9 mouse cellular contexts compared by ENCODE assay signal in the genomic region with DNA sequence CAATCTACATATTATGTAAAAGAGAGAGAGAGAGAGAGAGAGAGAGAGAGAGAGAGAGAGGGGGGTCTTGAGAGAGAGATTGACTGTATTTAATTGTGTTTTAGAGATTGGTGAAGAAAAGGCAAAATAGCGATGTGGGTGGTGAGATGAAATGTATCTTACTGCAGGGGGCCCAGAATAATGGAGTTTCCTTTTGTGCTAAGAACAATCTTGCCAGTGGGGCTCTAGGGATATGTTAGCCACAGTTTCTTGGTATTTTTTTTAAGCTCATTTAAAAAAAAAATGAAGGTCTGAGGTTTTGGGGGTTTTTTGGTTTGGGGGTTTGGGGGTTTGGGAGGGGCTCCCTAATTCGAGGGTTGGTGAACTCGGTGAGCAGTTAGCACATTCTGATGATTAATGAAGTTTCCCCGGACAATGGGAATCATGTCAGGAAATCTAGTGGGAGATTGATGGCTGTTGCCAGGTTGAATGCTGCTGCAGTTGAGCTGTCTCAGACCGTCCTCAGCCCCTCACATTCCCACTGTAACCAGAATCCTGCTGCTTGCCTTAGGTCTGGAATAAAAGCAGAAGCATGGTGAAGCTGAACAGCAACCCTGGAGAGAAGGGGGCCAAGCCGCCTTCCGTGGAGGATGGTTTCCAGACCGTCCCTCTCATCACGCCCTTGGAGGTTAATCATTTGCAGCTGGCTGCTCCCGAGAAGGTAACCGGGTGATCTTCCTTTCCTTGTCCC. TPM values are rescaled to one million over a fixed set of nuclear protein-coding genes. Genes with fewer than 3 reads are reported as not detected.
A peak's percentile ranks its signal among the peaks of the same experiment; 100 is the strongest.
DNase-seq lines count a peak whose midpoint lies in the region; ATAC-seq lines count a peak whose summit lies in the region.
"Had no signal": no experiment of that assay in that cellular context is flagged by ENCODE, and none has a peak within 500 bp of the region (broad histone marks: within the 10 kb centered on the region; RNA-seq: fewer than 3 reads in every experiment).

No protein-coding gene starts in this region.

- H3K9me3 ChIP-seq in hindbrain, embryonic 16.5 days (ENCODE audit: control insufficient read depth, low read length), result peaks cover under 1% of the 10 kb centered on the region; the same call in 1 of the 2 replicates
- H3K9me3 ChIP-seq in midbrain, embryonic 14.5 days (ENCODE audit: control insufficient read depth, low read length), result no peaks in the 10 kb centered on the region

- peaks cover 21% of the 10 kb centered on the region for H3K4me1 ChIP-seq in hindbrain, embryonic 16.5 days (ENCODE audit: control insufficient read depth, insufficient read depth, low read depth, low read length)
- peaks cover 17% of the 10 kb centered on the region for H3K4me1 ChIP-seq in midbrain, embryonic 14.5 days (ENCODE audit: control insufficient read depth, insufficient read depth, low read length)

- H3K4me2 ChIP-seq in hindbrain, embryonic 16.5 days (ENCODE audit: low read length), result peak overlapping the region; percentile 90
- H3K4me2 ChIP-seq in midbrain, embryonic 14.5 days (ENCODE audit: low read length), result peak overlapping the region; percentile 72

- H3K27me3 ChIP-seq in hindbrain, embryonic 16.5 days (replicated peaks; ENCODE audit: control insufficient read depth, insufficient read depth, low read length), result no peaks in the 10 kb centered on the region
- H3K27me3 ChIP-seq in midbrain, embryonic 14.5 days (ENCODE audit: control insufficient read depth, insufficient read depth, low read length), result no peaks in the 10 kb centered on the region

- ATAC-seq in CD4-positive, CD25-positive, alpha-beta regulatory T cell, adult 4 months, result no peak
- peak; percentile 9; the same call in 1 of the 2 replicates for ATAC-seq in hindbrain, embryonic 16.5 days
- ATAC-seq in midbrain, embryonic 14.5 days (ENCODE audit: low FRiP score, low TSS enrichment), result no peak

- H3K36me3 ChIP-seq in hindbrain, embryonic 16.5 days (ENCODE audit: control insufficient read depth, insufficient read depth, low read length), result peaks cover 22% of the 10 kb centered on the region
- H3K36me3 ChIP-seq in midbrain, embryonic 14.5 days (ENCODE audit: control insufficient read depth, insufficient read depth, low read length), result peaks cover 33% of the 10 kb centered on the region

- DNase-seq in CD4-positive, CD25-positive, alpha-beta regulatory T cell, adult 2 months (ENCODE audit: low read depth, low spot score), result peak; percentile 43
- DNase-seq in embryo, embryonic 10 days (ENCODE audit: low spot score), result peak; percentile 70
- DNase-seq in midbrain, embryonic 14.5 days, result peak; percentile 63
- no peak for DNase-seq in adrenal gland, adult 8-10 months
- no peak for DNase-seq in B cell, adult 2 months
- DNase-seq in frontal cortex, postnatal 36 days (ENCODE audit: low spot score in 2 of 2), result no peak
- DNase-seq: right cerebral cortex, postnatal 25 days had no signal

- H3K9ac ChIP-seq in hindbrain, embryonic 16.5 days (ENCODE audit: low read depth, low read length), result peak overlapping the region; percentile 81
- H3K9ac ChIP-seq in midbrain, embryonic 14.5 days (replicated peaks; ENCODE audit: low read length), result peak overlapping the region; percentile 91

- peak overlapping the region; percentile 58 for H3K4me3 ChIP-seq in hindbrain, embryonic 16.5 days (ENCODE audit: low read length)
- peak overlapping the region; percentile 52 for H3K4me3 ChIP-seq in midbrain, embryonic 14.5 days (replicated peaks; ENCODE audit: low read depth, low read length)

- under 1% methylated on average over 11 of the region's 11 CpGs for WGBS in hindbrain, embryonic 16.5 days
- 1% methylated on average over 11 of the region's 11 CpGs for WGBS in midbrain, embryonic 14.5 days

- H3K27ac ChIP-seq in hindbrain, embryonic 16.5 days (ENCODE audit: low read depth, low read length), result peak overlapping the region; percentile 92
- H3K27ac ChIP-seq in midbrain, embryonic 14.5 days (replicated peaks; ENCODE audit: low read depth, low read length), result peak overlapping the region; percentile 95

RNA-seq across cellular contexts. Expression of gene Nsg2, which starts 1.1 kb away (rescaled TPM):
- polyA plus RNA-seq in CD4-positive, CD25-positive, alpha-beta regulatory T cell, adult 4 months (2017; shearing (Covaris generic)), result 10 to 100 TPM; 72.5 to 88.8 TPM
- 530 and 557 TPM in 2 replicates for polyA plus RNA-seq in hindbrain, embryonic 16.5 days (2015; fragmentation: Nextera tagmentation; extraction: Ambion mirVana)
- polyA plus RNA-seq in midbrain, embryonic 14.5 days (2014; fragmentation: Nextera tagmentation; extraction: Ambion mirVana), result 209 and 548 TPM in 2 replicates
- 10 to 100 TPM; 37.1 to 76.7 (median 48.5) TPM for total RNA-seq in adrenal gland, adult 8-10 months (2022)

RNA-seq across cellular contexts. Expression of gene 4930524B15Rik, which starts 36.0 kb away (rescaled TPM):
- not detected for polyA plus RNA-seq in CD4-positive, CD25-positive, alpha-beta regulatory T cell, adult 4 months (2017; shearing (Covaris generic))
- 0.22 and 0.49 TPM in 2 replicates for polyA plus RNA-seq in hindbrain, embryonic 16.5 days (2015; fragmentation: Nextera tagmentation; extraction: Ambion mirVana)
- 0.22 and 0.28 TPM in 2 replicates for polyA plus RNA-seq in midbrain, embryonic 14.5 days (2014; fragmentation: Nextera tagmentation; extraction: Ambion mirVana)
- not detected for total RNA-seq in adrenal gland, adult 8-10 months (2022)

Comparison
In these comparisons a context has a peak if more than half of its experiments do, and no peak if none do; other contexts are left out.
1. DNase-seq: peak in CD4-positive, CD25-positive, alpha-beta regulatory T cell, adult 2 months (single experiment), embryo, embryonic 10 days (single experiment) and midbrain, embryonic 14.5 days (single experiment); none in adrenal gland, adult 8-10 months (single experiment), B cell, adult 2 months (0 of 2) and frontal cortex, postnatal 36 days (0 of 2).